Mouse (Mus musculus) skeletal muscle tissue, adult 2 months (tissue): ENCODE data around the gene Jarid2.
"Not testable (repeated sequence)": the region's sequence is repeated elsewhere in the genome, so short reads cannot be mapped to it uniquely, and the experiment has no call there.

Experiments used
- DNase-seq: peaks from one replicate; pipeline ENCODE4 v3.0.0-alpha.2; 2012; ENCODE audit warnings: low read depth, low spot score

Jarid2 gene

DNA sequence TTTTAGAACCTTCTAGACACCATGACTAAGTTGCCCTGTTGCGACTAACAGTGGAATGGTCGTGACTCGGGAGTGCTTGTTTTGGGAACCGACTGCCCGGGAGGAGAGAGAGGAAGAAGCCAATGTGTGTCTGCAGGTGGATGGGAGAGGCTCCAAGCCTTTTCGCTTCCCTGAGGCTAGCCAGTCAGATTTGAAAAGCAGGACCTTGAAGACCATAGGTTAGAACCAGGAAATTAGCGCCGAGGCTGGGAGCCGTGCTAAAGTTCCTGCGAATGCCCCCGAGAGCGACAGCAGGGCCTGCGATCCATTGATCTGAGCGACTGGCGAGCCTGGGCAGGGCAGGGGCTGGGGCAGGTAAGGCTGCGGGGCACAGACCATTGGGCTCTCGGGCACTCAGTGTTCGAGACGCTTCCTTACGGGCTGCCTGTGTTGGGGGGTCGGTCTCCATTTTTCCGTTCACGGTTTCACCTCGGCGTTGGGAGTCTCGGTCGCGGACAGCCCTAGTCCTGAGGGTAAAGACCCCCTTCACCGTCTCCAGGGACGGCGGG lies at the start of gene Jarid2:
Gene Jarid2 (plus strand): TSS at position 51 of the 548 bp plus-strand sequence.
- DNase-seq = no peak

DNA sequence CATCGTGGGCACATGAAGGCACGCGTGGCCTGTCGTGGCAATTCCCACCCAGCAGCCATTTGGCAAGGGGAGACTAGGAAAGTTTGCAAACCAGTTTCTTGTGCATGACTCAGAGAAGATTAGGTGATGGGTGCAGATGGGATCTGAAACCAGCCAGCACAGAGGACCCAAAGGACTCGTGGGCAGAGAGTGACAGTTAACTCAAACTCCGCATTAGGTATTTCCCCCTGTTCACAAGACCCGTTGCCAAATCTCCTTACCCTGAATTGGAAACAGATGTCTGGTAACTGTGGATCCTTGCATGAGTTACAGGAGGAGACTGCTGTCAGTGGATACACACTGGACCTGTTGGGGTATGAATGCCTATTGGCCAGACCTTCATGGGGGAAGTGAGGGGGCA lies 48.2 kb upstream of the Jarid2 start:
- no peak for DNase-seq

DNA sequence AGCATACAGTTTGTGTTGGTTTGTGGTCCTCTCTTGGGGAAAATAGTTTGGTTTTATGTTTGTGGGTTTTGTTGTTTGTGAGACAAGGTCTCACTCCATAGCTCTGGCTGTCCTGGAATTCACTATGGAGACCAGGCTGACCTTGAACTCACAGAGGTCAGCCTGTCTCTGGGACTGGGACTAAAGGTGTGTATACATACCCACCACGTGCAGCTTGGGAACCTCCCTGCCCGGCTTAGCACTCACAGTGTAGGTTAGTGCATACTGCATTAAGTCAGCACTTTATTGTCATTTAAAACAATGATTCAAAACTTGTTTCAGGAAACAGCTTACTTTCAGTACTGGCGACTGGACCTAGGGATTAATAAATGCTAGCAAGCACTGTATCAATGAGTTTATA lies 41.1 kb upstream of the Jarid2 start:
- DNase-seq = no peak

DNA sequence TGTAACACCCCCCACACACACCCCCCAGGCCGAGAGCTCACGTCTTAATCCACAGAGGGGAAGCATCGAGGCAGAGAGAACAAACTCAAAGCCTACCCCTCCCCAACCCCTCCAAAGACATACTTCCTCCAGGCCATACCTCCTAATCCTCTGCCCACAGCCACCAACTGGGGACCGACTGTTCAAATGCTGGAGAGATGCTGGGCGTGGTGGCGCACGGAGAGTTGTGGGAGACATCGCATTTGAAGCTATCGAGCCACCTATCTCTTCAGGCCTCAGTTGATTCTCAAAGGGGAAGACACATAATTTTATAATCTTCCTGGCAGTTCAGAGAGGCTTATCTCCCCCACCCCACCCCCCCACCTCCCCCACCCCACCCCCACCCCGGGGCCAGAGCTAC lies 31.6 kb upstream of the Jarid2 start:
- no peak for DNase-seq

DNA sequence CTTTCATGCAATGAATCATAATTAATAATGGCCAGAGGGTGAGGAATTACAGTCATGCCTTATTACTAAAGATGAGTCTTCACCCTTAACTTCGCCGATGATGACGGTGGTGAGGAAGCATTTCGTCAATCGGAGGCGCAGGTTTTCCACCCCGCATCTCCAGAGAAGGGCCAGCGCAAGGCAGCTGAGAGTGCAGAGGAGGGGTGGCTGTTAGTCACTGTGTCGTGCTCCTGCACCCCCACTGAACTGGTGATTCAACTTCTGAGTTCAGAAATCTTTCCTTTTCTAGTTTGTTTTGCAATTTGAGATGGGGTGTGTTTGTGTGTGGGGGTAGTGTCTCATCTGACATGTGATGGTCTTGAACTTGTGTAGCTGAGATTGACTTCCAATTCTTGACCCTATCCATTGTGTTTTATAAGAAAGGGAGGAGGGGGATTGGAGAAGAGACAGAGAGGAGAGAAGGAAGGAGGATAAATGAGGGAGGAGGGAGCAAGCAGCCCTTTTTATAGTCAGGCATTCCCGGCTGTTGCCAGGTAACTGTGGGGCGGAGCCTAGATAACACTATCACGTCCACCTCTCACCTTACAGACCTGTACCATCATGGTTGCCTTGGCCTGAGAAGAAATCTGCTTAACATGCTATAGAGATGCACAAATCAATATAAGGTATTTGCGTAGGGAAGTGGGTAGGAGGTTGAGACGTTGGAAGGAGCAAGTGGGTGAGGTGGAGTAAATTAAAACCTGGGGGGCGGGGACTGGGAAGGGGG lies 25.1 kb upstream of the Jarid2 start:
- DNase-seq = no peak

DNA sequence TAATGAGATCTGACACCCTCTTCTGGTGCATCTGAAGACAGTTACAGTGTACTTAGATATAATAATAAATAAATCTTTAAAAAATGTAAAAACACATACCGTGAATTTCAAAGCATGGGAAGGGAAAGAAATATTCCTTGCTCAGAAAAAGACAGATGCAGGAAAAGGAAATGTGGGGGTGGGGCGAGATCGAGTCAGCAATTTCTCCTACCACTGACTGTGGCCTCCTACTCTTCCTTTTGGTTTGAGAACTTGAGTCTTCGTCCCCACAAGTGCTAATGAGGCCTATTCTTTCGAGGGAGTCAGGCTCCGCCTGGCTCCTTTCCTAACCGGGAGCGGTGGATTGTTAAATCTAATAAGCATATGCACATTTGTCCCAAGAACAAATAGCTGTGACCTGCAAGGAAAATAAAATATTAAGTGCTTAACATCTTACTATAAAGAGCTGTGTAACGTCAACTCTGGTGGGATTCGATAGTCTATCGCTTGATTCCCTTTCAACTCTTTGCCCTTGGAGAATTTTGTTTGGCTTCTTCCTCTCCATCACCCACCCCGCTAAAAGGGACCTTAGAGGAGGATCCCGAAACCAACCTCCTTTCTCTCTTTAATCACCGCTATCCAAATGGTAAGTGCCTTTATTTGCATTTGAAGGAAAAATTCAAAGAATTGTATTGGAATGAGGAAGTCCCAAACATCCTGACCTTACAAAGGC lies 24.1 kb upstream of the Jarid2 start:
- DNase-seq = no peak

GRCm38 (mm10) chr13:44705743-44706044 lies 23.6 kb upstream of the Jarid2 start:
- no peak for DNase-seq

DNA sequence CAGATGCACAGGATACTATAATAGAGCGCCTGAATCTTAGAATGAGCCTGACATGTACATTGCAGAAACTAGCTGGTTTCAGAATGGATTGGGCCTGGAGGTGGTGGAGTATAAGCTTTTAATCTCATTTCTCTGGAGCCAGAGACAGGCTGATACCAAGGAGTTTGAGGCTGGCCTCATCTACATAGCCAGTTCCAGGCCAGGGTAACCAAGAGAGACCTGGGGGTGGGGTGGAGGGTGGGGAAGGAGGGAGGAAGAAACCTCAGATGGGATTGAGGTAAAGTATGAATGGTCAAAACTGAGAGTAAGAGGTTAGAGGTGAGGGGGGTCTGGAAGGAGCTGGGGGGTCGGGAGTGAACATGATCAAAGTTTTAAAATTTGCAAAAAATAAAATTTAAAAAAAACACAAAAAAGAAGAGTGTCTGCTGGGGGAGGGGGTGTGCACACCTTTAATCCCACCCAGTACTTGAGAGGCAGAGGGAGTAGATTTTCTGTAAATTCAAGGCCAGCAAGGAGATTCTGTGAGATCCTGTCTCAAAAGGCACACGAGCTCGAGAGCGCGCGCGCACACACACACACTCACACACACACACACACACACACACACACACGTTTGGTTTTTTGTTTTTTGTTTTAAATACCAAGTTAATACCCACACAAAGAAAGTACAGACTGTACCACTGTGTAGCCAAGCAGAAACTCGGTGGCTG lies 22.9 kb upstream of the Jarid2 start:
- DNase-seq = no peak

- DNase-seq = no peak
These were observed 22.1 kb upstream of the Jarid2 start for GRCm38 (mm10) chr13:44707176-44707575.

GRCm38 (mm10) chr13:44708336-44709017 lies 20.8 kb upstream of the Jarid2 start:
- DNase-seq = no peak

GRCm38 (mm10) chr13:44709747-44710480 lies 19.4 kb upstream of the Jarid2 start:
- DNase-seq = no peak

GRCm38 (mm10) chr13:44711062-44711461 lies 18.2 kb upstream of the Jarid2 start:
- DNase-seq = no peak

DNA sequence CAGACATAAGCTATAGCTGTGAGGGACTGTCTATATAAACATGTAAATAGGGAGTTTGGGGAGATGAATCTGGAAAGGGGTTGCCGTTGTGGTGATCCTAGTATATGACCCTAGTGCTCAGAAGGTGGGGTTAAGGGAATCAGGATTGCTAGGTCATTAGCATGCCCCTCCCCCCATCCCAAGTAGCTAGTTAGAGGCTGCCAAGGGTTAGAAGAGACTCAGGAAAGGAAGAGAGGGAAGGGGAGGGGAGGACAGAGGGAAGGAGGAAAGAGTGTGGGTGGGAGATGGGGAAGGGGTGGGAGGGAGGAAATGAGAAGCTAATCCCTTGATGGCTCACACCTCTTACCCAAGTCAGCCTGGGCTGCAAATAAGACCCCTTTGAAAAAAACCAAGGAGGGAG lies 17.4 kb upstream of the Jarid2 start:
- DNase-seq = no peak

GRCm38 (mm10) chr13:44715187-44715885 lies 13.9 kb upstream of the Jarid2 start:
- no peak for DNase-seq

DNA sequence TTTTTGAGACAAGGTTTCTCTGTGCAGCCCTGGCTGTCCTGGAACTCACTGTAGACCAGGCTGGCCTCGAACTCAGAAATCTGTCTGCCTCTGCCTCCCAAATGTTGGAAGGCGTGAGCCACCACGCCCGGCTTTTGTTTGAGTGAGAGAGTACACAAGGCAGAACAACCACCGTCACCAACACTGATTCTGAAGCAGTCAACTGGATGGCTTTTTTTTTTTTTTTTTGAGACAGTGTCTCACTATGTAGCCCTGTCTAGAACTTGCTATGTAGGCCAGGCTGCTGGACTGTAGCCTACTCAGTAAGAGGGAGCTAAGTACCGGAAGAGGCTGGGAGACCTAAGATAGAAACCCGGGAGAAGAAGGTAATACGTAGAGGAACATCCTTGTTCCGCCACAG lies 11.4 kb upstream of the Jarid2 start:
- no peak for DNase-seq

DNA sequence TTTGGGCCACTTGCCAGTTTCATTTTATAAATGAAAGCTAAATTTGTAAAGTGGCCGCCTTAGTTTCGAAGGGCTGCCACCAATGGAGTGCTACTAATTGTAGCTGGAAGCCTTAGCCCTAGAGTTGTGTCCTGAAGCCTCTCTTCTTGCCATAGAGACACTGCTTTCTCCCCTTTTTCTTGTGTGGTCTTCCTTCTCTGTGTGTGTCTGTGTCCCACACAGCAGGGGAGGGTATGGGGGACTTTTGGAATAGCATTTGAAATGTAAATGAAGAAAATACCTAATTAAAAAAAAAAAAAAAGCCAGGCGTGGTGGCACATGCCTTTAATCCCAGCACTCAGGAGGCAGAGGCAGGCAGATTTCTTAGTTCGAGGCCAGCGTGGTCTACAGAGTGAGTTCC lies 10.8 kb upstream of the Jarid2 start:
- DNase-seq = not testable (repeated sequence)

DNA sequence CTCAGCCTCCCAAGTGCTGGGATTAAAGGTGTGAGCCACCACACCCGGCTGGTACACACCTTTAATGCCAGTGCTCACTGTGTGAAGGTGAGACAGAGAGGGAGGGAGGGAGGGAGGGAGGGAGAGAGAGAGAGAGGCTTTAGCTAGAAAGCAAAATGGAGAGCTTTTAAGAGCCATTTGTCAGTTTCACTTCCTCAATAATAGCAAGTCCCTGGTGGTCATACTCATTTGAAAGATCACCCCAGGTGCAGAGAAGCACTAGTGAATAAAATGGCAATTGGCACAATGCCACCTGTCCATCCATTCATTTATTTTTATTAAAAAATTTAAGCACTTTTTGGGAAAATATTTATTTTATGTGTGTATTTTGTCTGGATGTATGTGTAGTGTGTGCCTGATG lies 9.2 kb upstream of the Jarid2 start:
- DNase-seq = no peak

DNA sequence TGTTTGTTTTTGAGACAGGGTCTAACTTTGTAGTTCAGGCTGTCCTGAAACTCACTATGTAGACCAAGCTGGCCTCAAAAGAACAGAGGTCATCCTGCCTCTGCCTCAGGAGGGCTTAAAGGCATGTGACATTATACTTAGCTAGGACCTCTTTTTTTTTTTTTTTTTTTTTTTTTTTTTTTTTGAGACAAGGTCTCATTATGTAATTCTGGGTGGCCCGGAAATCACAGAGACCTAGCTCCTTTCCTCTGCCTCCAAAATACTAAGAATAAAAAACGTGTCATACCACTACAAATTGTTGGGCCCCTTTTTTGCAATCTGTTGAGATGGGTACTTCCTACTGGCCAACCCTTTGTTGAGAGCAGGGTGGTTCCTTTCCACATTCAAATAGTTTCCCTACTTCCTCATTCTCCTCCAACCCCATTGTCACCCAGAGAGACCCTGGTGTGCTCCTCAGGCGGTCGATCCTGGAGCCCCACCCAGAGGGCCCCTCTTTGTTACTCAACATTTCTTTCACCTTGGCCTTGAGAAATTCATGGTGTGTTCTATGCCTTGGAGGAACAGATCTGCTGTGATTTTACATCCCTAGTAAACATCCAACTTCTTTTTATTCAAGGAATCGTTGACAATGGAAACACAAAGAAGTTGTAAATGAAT lies 7.3 kb upstream of the Jarid2 start:
- no peak for DNase-seq

- DNase-seq = not testable (repeated sequence)
These were observed 5.8 kb upstream of the Jarid2 start for GRCm38 (mm10) chr13:44723522-44723921.
